Mouse (Mus musculus) lung, adult 10 weeks (tissue): ENCODE results near the gene Myo3a. TPM values are rescaled to one million over a fixed set of nuclear protein-coding genes. Genes with fewer than 3 reads are reported as not detected.

Experiments
- polyA plus RNA-seq: library from polyadenylated mRNA; stranded (reverse); fragments of 350-450 nt; fragmentation: Illumina TruSeq; extraction: RNeasy Lipid Tissue Mini Kit (QIAGEN cat#74804); gene quantifications from one replicate; pipeline ENCODE4 v1.2.3, GENCODE M21; 2014; ENCODE audit warnings: low read depth, low replicate concordance; ENCODE audit not compliant: insufficient read depth

The Myo3a gene
- not detected for polyA plus RNA-seq

GRCm38 (mm10) chr2:22227308-22227707, at the start of gene Myo3a:
TSS of gene Myo3a (plus strand) at chr2:22227503.

GRCm38 (mm10) chr2:22621828-22622731, 394.8 kb downstream of the Myo3a start, which contains the start of gene Gad2:
TSS of gene Gad2 (plus strand) at chr2:22622205.

